In the genomic region with DNA sequence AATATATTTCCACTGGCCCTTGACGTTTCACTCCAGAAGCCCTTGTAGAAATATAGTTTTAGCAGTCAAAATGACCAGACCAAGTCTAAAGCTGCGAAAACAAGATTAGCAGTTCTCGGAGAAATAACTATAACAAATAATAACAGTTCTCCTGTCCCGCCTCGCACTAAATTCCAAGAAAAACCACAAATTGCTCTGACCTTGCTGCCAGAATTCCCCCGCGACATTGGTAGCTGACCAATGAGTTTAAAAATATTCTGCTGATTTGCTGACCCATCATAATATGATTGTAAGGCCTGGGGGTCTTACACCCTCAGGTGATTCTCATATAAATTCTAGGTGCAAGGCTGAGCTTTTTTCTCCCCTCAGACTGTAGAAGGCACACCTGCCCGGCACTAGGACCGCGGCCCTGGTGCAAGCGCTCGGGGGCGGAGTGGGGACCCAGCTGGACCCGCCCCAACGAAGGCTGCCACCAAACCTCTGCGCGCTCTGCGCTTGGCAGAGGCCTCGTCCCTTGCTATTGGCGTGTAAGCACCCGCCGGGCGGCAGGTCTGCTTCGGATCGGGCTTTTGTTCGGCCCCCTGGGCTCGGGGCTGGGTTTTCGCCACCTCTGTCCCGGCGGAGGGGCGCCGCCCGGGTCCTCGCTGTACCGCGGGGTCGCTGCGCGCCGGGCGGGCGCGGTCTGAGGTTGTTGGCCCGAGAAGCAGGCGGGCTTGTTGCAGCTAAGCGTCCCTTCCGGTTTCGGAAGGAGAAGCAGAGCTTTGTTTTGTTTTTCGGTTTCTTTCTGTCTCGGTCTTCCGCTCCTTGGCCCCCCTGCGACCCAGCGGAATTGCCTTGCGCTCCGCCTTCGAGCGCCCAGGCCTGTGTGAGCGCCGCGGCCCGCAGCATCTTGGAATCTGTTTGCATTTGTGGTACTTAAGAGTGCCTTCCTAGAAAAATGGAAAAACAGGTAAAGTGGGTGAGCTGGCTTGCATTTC, we compare ENCODE assay signal across 8 mouse cellular contexts. TPM values are rescaled to one million over a fixed set of nuclear protein-coding genes. Genes with fewer than 3 reads are reported as not detected.
A peak's percentile ranks its signal among the peaks of the same experiment; 100 is the strongest.
DNase-seq lines count a peak whose midpoint lies in the region; ATAC-seq and TF ChIP-seq lines count a peak whose summit lies in the region.

TSS of gene Resf1 (plus strand) at position 459 of the 977 bp plus-strand sequence.

- 5% methylated on average over 61 of the region's 61 CpGs for WGBS in heart, embryonic 11.5 days (ENCODE audit: insufficient replicate concordance)
- WGBS in kidney, embryonic 16.5 days: 4% methylated on average over 61 of the region's 61 CpGs
- WGBS in liver, adult 2 months: 2% methylated on average over 61 of the region's 61 CpGs

- ATAC-seq in heart, embryonic 11.5 days (replicated peaks; ENCODE audit: insufficient number of reproducible peaks, low FRiP score, low TSS enrichment): peak; percentile 95
- ATAC-seq in kidney, embryonic 16.5 days (ENCODE audit: low FRiP score, low TSS enrichment): peak; percentile 100

- peak within 1 kb of the TSS; percentile 55 for H3ac ChIP-seq in myocyte (ENCODE audit: control insufficient read depth, insufficient read length)

- peaks cover 10% of the 10 kb centered on the region for H3K9me3 ChIP-seq in heart, embryonic 11.5 days (replicated peaks; ENCODE audit: control insufficient read depth, low read length)
- peaks cover 18% of the 10 kb centered on the region for H3K9me3 ChIP-seq in kidney, embryonic 16.5 days (ENCODE audit: low read length)

- peak within 1 kb of the TSS; percentile 98 for H3K27ac ChIP-seq in bone marrow macrophage, adult 2 months (ENCODE audit: insufficient read depth, low read depth, low read length)
- peak within 1 kb of the TSS; percentile 88 for H3K27ac ChIP-seq in embryonic fibroblast, embryonic 13.5 days (ENCODE audit: insufficient read depth, low read length)
- H3K27ac ChIP-seq in heart, embryonic 11.5 days (ENCODE audit: low read depth, low read length): peak within 1 kb of the TSS; percentile 99
- peak within 1 kb of the TSS; percentile 100 for H3K27ac ChIP-seq in kidney, embryonic 16.5 days (ENCODE audit: low read length)
- peak within 1 kb of the TSS; percentile 98 for H3K27ac ChIP-seq in liver, adult 2 months (replicated peaks; ENCODE audit: insufficient read depth, low read depth, low read length)

- H3K4me3 ChIP-seq in bone marrow macrophage, adult 2 months (ENCODE audit: insufficient read depth, low read length): peak within 1 kb of the TSS; percentile 78
- peak within 1 kb of the TSS; percentile 76 for H3K4me3 ChIP-seq in embryonic fibroblast, embryonic 13.5 days (ENCODE audit: insufficient read depth, low read length)
- H3K4me3 ChIP-seq in heart, embryonic 11.5 days (ENCODE audit: low read depth, low read length): peak within 1 kb of the TSS; percentile 85
- peak within 1 kb of the TSS; percentile 95 for H3K4me3 ChIP-seq in kidney, embryonic 16.5 days (ENCODE audit: low read length)
- H3K4me3 ChIP-seq in liver, adult 2 months (ENCODE audit: insufficient read depth, low read depth, low read length): peak within 1 kb of the TSS; percentile 93
- peak within 1 kb of the TSS; percentile 76 for H3K4me3 ChIP-seq in myocyte

- DNase-seq in A20 (ENCODE audit: low read depth, low spot score): peak; percentile 98
- DNase-seq in liver, adult 2 months (ENCODE audit: extremely low read depth, low read depth, low spot score): peak; percentile 80
- DNase-seq in splenic B cell, adult 2 months (ENCODE audit: low read depth, low spot score): peak; percentile 89

- peaks cover 11% of the 10 kb centered on the region for H3K4me1 ChIP-seq in bone marrow macrophage, adult 2 months (ENCODE audit: control insufficient read depth, insufficient read depth, low read length)
- H3K4me1 ChIP-seq in embryonic fibroblast, embryonic 13.5 days (ENCODE audit: control insufficient read depth, insufficient read depth, low read length): no peaks in the 10 kb centered on the region
- peaks cover 8% of the 10 kb centered on the region; the same call in 1 of the 2 replicates for H3K4me1 ChIP-seq in heart, embryonic 11.5 days (ENCODE audit: control insufficient read depth, insufficient read depth, low read length)
- peaks cover 18% of the 10 kb centered on the region for H3K4me1 ChIP-seq in kidney, embryonic 16.5 days (ENCODE audit: insufficient read depth, low read length)
- peaks cover 12% of the 10 kb centered on the region for H3K4me1 ChIP-seq in liver, adult 2 months (ENCODE audit: control insufficient read depth, insufficient read depth, low read length)

- TF ChIP-seq POLR2A in bone marrow macrophage, adult 2 months (IDR thresholded peaks at IDR 0.05; ENCODE audit: borderline replicate concordance, low read depth, low read length): no peak
- TF ChIP-seq POLR2A in embryonic fibroblast, embryonic 13.5 days (IDR thresholded peaks at IDR 0.05; ENCODE audit: low read depth, low read length): peak; percentile 84
- peak; percentile 67 for TF ChIP-seq POLR2A in liver, adult 2 months (IDR thresholded peaks at IDR 0.05; ENCODE audit: extremely low read depth, insufficient read depth, low read length)
- peak; percentile 87 for TF ChIP-seq POLR2A in myocyte (IDR thresholded peaks at IDR 0.05; ENCODE audit: insufficient read length, low read depth)

- peak within 1 kb of the TSS; percentile 98 for H3K9ac ChIP-seq in heart, embryonic 11.5 days (ENCODE audit: low read depth, low read length)
- H3K9ac ChIP-seq in kidney, embryonic 16.5 days (replicated peaks; ENCODE audit: low read length): peak within 1 kb of the TSS; percentile 99
- peak within 1 kb of the TSS; percentile 97 for H3K9ac ChIP-seq in liver, adult 2 months (ENCODE audit: low read depth, low read length)

- TF ChIP-seq CTCF in bone marrow macrophage, adult 2 months (IDR thresholded peaks at IDR 0.05; ENCODE audit: low read depth, low read length): no peak
- no peak for TF ChIP-seq CTCF in embryonic fibroblast, embryonic 13.5 days (IDR thresholded peaks at IDR 0.05; ENCODE audit: borderline replicate concordance, insufficient read depth, low read length)
- TF ChIP-seq CTCF in liver, adult 2 months (IDR thresholded peaks at IDR 0.05; ENCODE audit: low read depth, low read length): no peak

- peaks cover 3% of the 10 kb centered on the region; the same call in 1 of the 2 replicates for H3K79me2 ChIP-seq in liver, adult 2 months (ENCODE audit: control insufficient read depth, insufficient read depth, low read length)
- H3K79me2 ChIP-seq in myocyte (ENCODE audit: control insufficient read depth, insufficient read depth): peaks cover 47% of the 10 kb centered on the region

- H3K27me3 ChIP-seq in heart, embryonic 11.5 days (ENCODE audit: control insufficient read depth, insufficient read depth, low read length): no peaks in the 10 kb centered on the region
- no peaks in the 10 kb centered on the region for H3K27me3 ChIP-seq in kidney, embryonic 16.5 days (ENCODE audit: insufficient read depth, low read length)
- H3K27me3 ChIP-seq in liver, adult 2 months (ENCODE audit: control insufficient read depth, insufficient read depth, low read length): no peaks in the 10 kb centered on the region
- H3K27me3 ChIP-seq in myocyte (ENCODE audit: control insufficient read depth, insufficient read depth, insufficient read length): no peaks in the 10 kb centered on the region
- H3K27me3 ChIP-seq in splenic B cell, adult 2 months (ENCODE audit: control insufficient read depth, insufficient read depth, low read length, poor library complexity, severe bottlenecking): no peaks in the 10 kb centered on the region

- peak within 1 kb of the TSS; percentile 75 for H3K4me2 ChIP-seq in heart, embryonic 11.5 days
- peak within 1 kb of the TSS; percentile 66 for H3K4me2 ChIP-seq in kidney, embryonic 16.5 days (replicated peaks; ENCODE audit: low read depth, low read length)
- H3K4me2 ChIP-seq in myocyte (ENCODE audit: low read depth): peak within 1 kb of the TSS; percentile 84

- peaks cover 2% of the 10 kb centered on the region; the same call in 1 of the 2 replicates for H3K36me3 ChIP-seq in heart, embryonic 11.5 days (ENCODE audit: control insufficient read depth, insufficient read depth, low read length)
- H3K36me3 ChIP-seq in kidney, embryonic 16.5 days (ENCODE audit: insufficient read depth, low read length): peaks cover 23% of the 10 kb centered on the region
- H3K36me3 ChIP-seq in liver, adult 2 months (ENCODE audit: control insufficient read depth, insufficient read depth, low read length): peaks cover 20% of the 10 kb centered on the region
- H3K36me3 ChIP-seq in myocyte (ENCODE audit: control insufficient read depth, insufficient read depth): peaks cover 28% of the 10 kb centered on the region
- peaks cover 14% of the 10 kb centered on the region; the same call in 1 of the 2 replicates for H3K36me3 ChIP-seq in splenic B cell, adult 2 months (ENCODE audit: control insufficient read depth, insufficient read depth, low read length, poor library complexity, severe bottlenecking)

TF ChIP-seq in myocyte, 11 proteins besides CTCF, POLR2A, EP300 and RAD21:
- no peak for TF ChIP-seq MAX (IDR thresholded peaks at IDR 0.05; ENCODE audit: low read depth)
- TF ChIP-seq MYOG (IDR thresholded peaks at IDR 0.05; ENCODE audit: control insufficient read depth in 1 of 3, insufficient read depth in 1 of 3, insufficient read length in 2 of 3, low read depth in 2 of 3): peak in 1 of 3 experiments; percentile 67
- no peak for TF ChIP-seq TCF12 (IDR thresholded peaks at IDR 0.05; ENCODE audit: insufficient read depth, poor library complexity, severe bottlenecking)
- peak; percentile 96 for TF ChIP-seq POLR2AphosphoS2 (IDR thresholded peaks at IDR 0.05; ENCODE audit: insufficient read length, low read depth)
- peak in 1 of 3 experiments; percentile 33 for TF ChIP-seq MYOD1 (IDR thresholded peaks at IDR 0.05; ENCODE audit: control insufficient read depth in 1 of 3, insufficient read length in 2 of 3, low read depth in 2 of 3)

RNA-seq across cellular contexts. Expression of gene Resf1, which starts in this region (rescaled TPM):
- 46.4 and 50.0 TPM in 2 replicates for polyA plus RNA-seq in bone marrow macrophage, adult 2 months (2012; ENCODE audit: insufficient read depth, insufficient read length, missing spikeins)
- polyA plus RNA-seq in embryonic fibroblast, embryonic 13.5 days (2011; ENCODE audit: insufficient read length, low read depth, missing spikeins): 39.7 and 42.8 TPM in 2 replicates
- polyA plus RNA-seq in heart, embryonic 11.5 days (2014; fragmentation: Nextera tagmentation; extraction: Ambion mirVana): 29.7 and 37.7 TPM in 2 replicates
- 45.4 and 58.4 TPM in 2 replicates for polyA plus RNA-seq in kidney, embryonic 16.5 days (2015; fragmentation: Nextera tagmentation; extraction: Ambion mirVana)
- total RNA-seq in liver, adult 2 months (2014; rRNA removed): 20.1 and 20.8 TPM in 2 replicates
- polyA plus RNA-seq in liver, adult 2 months (2012; rRNA removed): 4.1 and 7.5 TPM in 2 replicates
- polyA plus RNA-seq in myocyte (2012; fragmentation: generic; extraction: Trizol): 8.2 TPM

Comparison
In these comparisons a context has a peak if more than half of its experiments do, and no peak if none do; other contexts are left out.
1. Peak in every context shown above with its lines: DNase-seq, ATAC-seq, H3K4me3 ChIP-seq and H3K27ac ChIP-seq.